Mouse (Mus musculus) midbrain, postnatal 0 days (tissue): ENCODE results near the gene Gstt3. TPM values are rescaled to one million over a fixed set of nuclear protein-coding genes. Genes with fewer than 3 reads are reported as not detected.

Experiments
- ATAC-seq: fragments of 200-750 bp; cut with Nextera tagmentation; 2 replicates; pipeline ENCODE4 v1.8.0; 2017; ENCODE audit warnings: moderate number of reproducible peaks, mild to moderate bottlenecking, moderate TSS enrichment, moderate library complexity; ENCODE audit not compliant: low FRiP score
- DNase-seq: peaks from one replicate; pipeline ENCODE4 v3.0.0-alpha.2; 2015; ENCODE audit warnings: low spot score
- H3K27ac ChIP-seq: fragments of 300-500 bp; sonication (generic); 2 replicates; pipeline ENCODE4 v1.5.1; 2014; ENCODE audit warnings: low read depth, mild to moderate bottlenecking, low read length, mixed read lengths
- H3K27me3 ChIP-seq: fragments of 300-500 bp; sonication (generic); 2 replicates; pipeline ENCODE4 v1.6.1; 2014; ENCODE audit warnings: low read length, control low read depth, mixed read lengths; ENCODE audit not compliant: insufficient read depth
- H3K36me3 ChIP-seq: fragments of 300-500 bp; sonication (generic); 2 replicates; pipeline ENCODE4 v1.6.1; 2014; ENCODE audit warnings: low read length, control low read depth, mixed read lengths; ENCODE audit not compliant: insufficient read depth
- H3K4me1 ChIP-seq: fragments of 300-500 bp; sonication (generic); 2 replicates; pipeline ENCODE4 v1.6.1; 2014; ENCODE audit warnings: mild to moderate bottlenecking, control low read depth, antibody characterized with exemption, low read length, mixed read lengths; ENCODE audit not compliant: insufficient read depth
- H3K4me2 ChIP-seq: fragments of 300-500 bp; sonication (generic); 2 replicates; pipeline ENCODE4 v1.6.1; 2014; ENCODE audit warnings: low read depth, mild to moderate bottlenecking, low read length, mixed read lengths; ENCODE audit not compliant: poor library complexity, severe bottlenecking
- H3K4me3 ChIP-seq: fragments of 300-500 bp; sonication (generic); 2 replicates; pipeline ENCODE4 v1.5.1; 2014; ENCODE audit warnings: low read depth, mild to moderate bottlenecking, low read length, moderate library complexity
- H3K9ac ChIP-seq: fragments of 300-500 bp; sonication (generic); replicated peaks from 2 replicates; pipeline ENCODE4 v1.6.1; 2014; ENCODE audit warnings: mild to moderate bottlenecking, low read length, moderate library complexity, mixed read lengths; ENCODE audit not compliant: poor library complexity, severe bottlenecking
- H3K9me3 ChIP-seq: fragments of 300-500 bp; sonication (generic); 2 replicates; pipeline ENCODE4 v1.6.1; 2016; ENCODE audit warnings: low read length, control low read depth
- CTCF ChIP-seq: IDR thresholded peaks from 2 replicates; pipeline ENCODE4 v1.5.1; 2016; ENCODE audit warnings: antibody characterized with exemption, mild to moderate bottlenecking
- WGBS: fragments of 180-500 bp; shearing (Covaris S2); extraction: QIAGEN DNeasy Blood & Tissue Kit; methylation state at CpG from one replicate; pipeline ENCODE4 v1.1.7; 2014; 5-methylcytosine and 5-hydroxymethylcytosine counted together
- polyA plus RNA-seq: library from polyadenylated mRNA; unstranded; fragments of >200 nt; fragmentation: Nextera tagmentation; extraction: Ambion mirVana; gene quantifications from 2 replicates; pipeline ENCODE4 v1.2.1, GENCODE M21; 2015
- total RNA-seq: library from RNA; depleted of rRNA; stranded (reverse); fragments of >200 nt; gene quantifications from 2 replicates; pipeline ENCODE4 v1.2.3, GENCODE M21; 2014; rRNA removed

Gstt3 gene
- total and polyA plus RNA-seq, 2 experiments from 2014 or later = 2.8 to 7.7 TPM

DNA sequence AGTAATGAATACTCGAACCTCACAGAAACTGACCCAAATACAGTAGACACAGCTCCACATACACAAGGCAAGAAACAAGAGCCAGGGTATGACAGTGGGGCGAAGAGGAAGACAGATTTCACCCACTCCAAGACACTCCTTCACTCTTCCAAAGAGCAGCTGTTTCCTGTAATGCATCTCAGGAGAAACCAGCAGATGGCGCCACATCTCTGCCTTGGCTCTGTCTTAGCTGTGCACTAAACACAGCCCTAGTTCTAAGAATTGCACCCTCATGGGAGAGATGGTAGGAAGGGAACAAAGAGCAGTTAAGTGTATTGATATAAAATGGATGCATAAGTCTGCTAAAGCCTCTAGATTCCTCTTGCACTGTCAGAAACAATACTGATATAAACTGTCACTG, 37.2 kb downstream of the Gstt3 start:
- H3K27me3 ChIP-seq = no peaks in the 10 kb centered on the region

DNA sequence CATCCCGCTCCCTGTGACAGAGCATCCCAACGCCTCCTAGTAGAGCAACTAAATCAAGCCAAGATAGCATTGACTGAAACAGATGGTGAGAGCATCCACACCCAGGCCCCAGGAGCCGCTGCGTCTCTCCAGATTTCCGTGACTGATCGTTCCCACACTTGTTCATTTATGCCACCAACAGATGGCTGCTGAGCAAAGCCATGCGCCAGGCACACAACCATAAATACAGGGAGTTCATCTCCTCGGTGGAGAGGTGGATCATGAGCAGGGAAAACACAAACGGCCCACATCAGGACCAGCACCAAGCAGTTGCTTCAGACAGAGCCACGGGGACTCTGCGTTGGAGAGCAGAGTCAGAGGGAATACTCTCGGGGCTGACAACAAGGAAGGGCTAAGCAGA, 37.8 kb downstream of the Gstt3 start:
- no peaks in the 10 kb centered on the region for H3K9me3 ChIP-seq
- H3K36me3 ChIP-seq = peaks cover 70% of the 10 kb centered on the region
- H3K4me2 ChIP-seq = no peak overlapping the region
- no peak overlapping the region for H3K4me3 ChIP-seq
- no peak overlapping the region for H3K9ac ChIP-seq
- ATAC-seq (no peak), DNase-seq (peak; percentile 5)
- H3K27ac ChIP-seq = no peak overlapping the region
- no peak for TF ChIP-seq CTCF
- 95% methylated on average over 12 of the region's 12 CpGs for WGBS
- no peaks in the 10 kb centered on the region for H3K27me3 ChIP-seq
- H3K4me1 ChIP-seq = no peaks in the 10 kb centered on the region

More for the DNA sequence above, 37.2 kb downstream of the Gstt3 start:
- 47% methylated on average over 3 of the region's 3 CpGs for WGBS
- Histone ChIP-seq H3K4me2 (no peak overlapping the region), H3K4me1 (no peaks in the 10 kb centered on the region), H3K4me3 (no peak overlapping the region), H3K9ac (no peak overlapping the region), H3K36me3 (peaks cover 70% of the 10 kb centered on the region), H3K9me3 (no peaks in the 10 kb centered on the region), H3K27ac (no peak overlapping the region)
- ATAC-seq (peak; percentile 89), DNase-seq (peak; percentile 89)
- TF ChIP-seq CTCF = peak; percentile 99

GRCm38 (mm10) chr10:75740866-75741265, 40.3 kb downstream of the Gstt3 start:
- H3K27me3 ChIP-seq = no peaks in the 10 kb centered on the region
- peaks cover 57% of the 10 kb centered on the region for H3K36me3 ChIP-seq
- H3K4me3 ChIP-seq = no peak overlapping the region
- H3K9ac ChIP-seq = no peak overlapping the region
- H3K4me2 ChIP-seq = no peak overlapping the region
- no peaks in the 10 kb centered on the region for H3K4me1 ChIP-seq
- H3K9me3 ChIP-seq = no peaks in the 10 kb centered on the region
- TF ChIP-seq CTCF = no peak
- ATAC-seq = no peak
- DNase-seq = no peak
- no peak overlapping the region for H3K27ac ChIP-seq
- 96% methylated on average over 3 of the region's 3 CpGs for WGBS

- Histone ChIP-seq H3K9ac (no peak overlapping the region), H3K9me3 (no peaks in the 10 kb centered on the region), H3K36me3 (peaks cover 67% of the 10 kb centered on the region), H3K4me1 (no peaks in the 10 kb centered on the region), H3K27ac (no peak overlapping the region), H3K4me2 (no peak overlapping the region), H3K27me3 (no peaks in the 10 kb centered on the region), H3K4me3 (no peak overlapping the region)
- 94% methylated on average over 7 of the region's 7 CpGs for WGBS
- DNase-seq = no peak
- no peak for TF ChIP-seq CTCF
- no peak for ATAC-seq
Observed at GRCm38 (mm10) chr10:75725449-75725848, 55.8 kb downstream of the Gstt3 start.

Other genes starting within 250 kb of the Gstt3 start
- gene Lrrc75b, start 221.1 kb downstream of the Gstt3 start, total RNA-seq = 41.4 and 44.2 TPM in 2 replicates
- gene Lrrc75b, start 221.1 kb downstream of the Gstt3 start, polyA plus RNA-seq = 37.5 and 39.5 TPM in 2 replicates
- gene Ggt1, start 219.8 kb downstream of the Gstt3 start, total RNA-seq = 1.4 and 5.4 TPM in 2 replicates
- 1.0 and 2.0 TPM in 2 replicates for gene Ggt1, start 219.8 kb downstream of the Gstt3 start, polyA plus RNA-seq
- gene Ggt5, start 192.1 kb downstream of the Gstt3 start, total RNA-seq = 5.8 and 9.1 TPM in 2 replicates
- gene Ggt5, start 192.1 kb downstream of the Gstt3 start, polyA plus RNA-seq = 1.3 and 2.4 TPM in 2 replicates
- gene Susd2, start 137.4 kb downstream of the Gstt3 start, total RNA-seq = 7.8 and 10.7 TPM in 2 replicates
- gene Susd2, start 137.4 kb downstream of the Gstt3 start, polyA plus RNA-seq = 4.8 and 6.4 TPM in 2 replicates
- 83.4 and 93.3 TPM in 2 replicates for gene Cabin1, start 17.1 kb downstream of the Gstt3 start, total RNA-seq
- gene Cabin1, start 17.1 kb downstream of the Gstt3 start, polyA plus RNA-seq = 30.1 and 31.6 TPM in 2 replicates
- 71.1 and 72.9 TPM in 2 replicates for gene Ddt, start 8.0 kb downstream of the Gstt3 start, total RNA-seq
- 92.9 and 102 TPM in 2 replicates for gene Ddt, start 8.0 kb downstream of the Gstt3 start, polyA plus RNA-seq
- gene Gm20441, start 460 bp downstream of the Gstt3 start, total RNA-seq = not detected in 2 replicates
- not detected in 2 replicates for gene Gm20441, start 460 bp downstream of the Gstt3 start, polyA plus RNA-seq
- 22.6 and 37.1 TPM in 2 replicates for gene Gstt1, start 17.2 kb upstream of the Gstt3 start, total RNA-seq
- gene Gstt1, start 17.2 kb upstream of the Gstt3 start, polyA plus RNA-seq = 21.4 and 26.2 TPM in 2 replicates
- gene Gstt4, start 41.1 kb upstream of the Gstt3 start, total RNA-seq = not detected in 2 replicates
- not detected in 2 replicates for gene Gstt4, start 41.1 kb upstream of the Gstt3 start, polyA plus RNA-seq
- 2.0 and 5.5 TPM in 2 replicates for gene Gstt2, start 56.0 kb upstream of the Gstt3 start, total RNA-seq
- 7.7 and 10.7 TPM in 2 replicates for gene Gstt2, start 56.0 kb upstream of the Gstt3 start, polyA plus RNA-seq
- gene Mif, start 78.8 kb upstream of the Gstt3 start, total RNA-seq = 736 and 976 TPM in 2 replicates
- gene Mif, start 78.8 kb upstream of the Gstt3 start, polyA plus RNA-seq = 1,685 and 1,800 TPM in 2 replicates
- 0.80 and 1.4 TPM in 2 replicates for gene Derl3, start 112.0 kb upstream of the Gstt3 start, total RNA-seq
- 0.58 and 1.4 TPM in 2 replicates for gene Derl3, start 112.0 kb upstream of the Gstt3 start, polyA plus RNA-seq
- gene Smarcb1, start 140.2 kb upstream of the Gstt3 start, total RNA-seq = 145 and 147 TPM in 2 replicates
- gene Smarcb1, start 140.2 kb upstream of the Gstt3 start, polyA plus RNA-seq = 205 and 219 TPM in 2 replicates
- gene Chchd10, start 151.7 kb upstream of the Gstt3 start, total RNA-seq = 216 and 266 TPM in 2 replicates
- 221 and 260 TPM in 2 replicates for gene Chchd10, start 151.7 kb upstream of the Gstt3 start, polyA plus RNA-seq
- gene Mmp11, start 155.1 kb upstream of the Gstt3 start, total RNA-seq = 6.8 and 11.5 TPM in 2 replicates
- 6.6 and 8.1 TPM in 2 replicates for gene Mmp11, start 155.1 kb upstream of the Gstt3 start, polyA plus RNA-seq
- 0.88 and 1.7 TPM in 2 replicates for gene Gm867, start 159.3 kb upstream of the Gstt3 start, total RNA-seq
- gene Gm867, start 159.3 kb upstream of the Gstt3 start, polyA plus RNA-seq = 1.6 TPM in 2 replicates
- gene Vpreb3, start 161.6 kb upstream of the Gstt3 start, total RNA-seq = not detected in 2 replicates
- 0.59 and 0.72 TPM in 2 replicates for gene Vpreb3, start 161.6 kb upstream of the Gstt3 start, polyA plus RNA-seq
- gene Gm5134, start 173.1 kb upstream of the Gstt3 start, total RNA-seq = not detected in 2 replicates
- not detected in 2 replicates for gene Gm5134, start 173.1 kb upstream of the Gstt3 start, polyA plus RNA-seq